Mouse (Mus musculus) cortical plate, adult 2 months (tissue): ENCODE measurements around the gene Iglon5.

Experiments used
- CTCF ChIP-seq: fragments of 200-500 bp; IDR thresholded peaks from 2 replicates; pipeline ENCODE4 v1.5.1; 2011; ENCODE audit warnings: mild to moderate bottlenecking, control low read depth, low read length; ENCODE audit not compliant: insufficient read depth; ENCODE audit errors: extremely low read depth
- POLR2A ChIP-seq: fragments of 200-500 bp; IDR thresholded peaks from 2 replicates; pipeline ENCODE4 v1.6.1; 2011; ENCODE audit warnings: mild to moderate bottlenecking, low read length, control low read depth; ENCODE audit not compliant: insufficient read depth; ENCODE audit errors: extremely low read depth

DNA sequence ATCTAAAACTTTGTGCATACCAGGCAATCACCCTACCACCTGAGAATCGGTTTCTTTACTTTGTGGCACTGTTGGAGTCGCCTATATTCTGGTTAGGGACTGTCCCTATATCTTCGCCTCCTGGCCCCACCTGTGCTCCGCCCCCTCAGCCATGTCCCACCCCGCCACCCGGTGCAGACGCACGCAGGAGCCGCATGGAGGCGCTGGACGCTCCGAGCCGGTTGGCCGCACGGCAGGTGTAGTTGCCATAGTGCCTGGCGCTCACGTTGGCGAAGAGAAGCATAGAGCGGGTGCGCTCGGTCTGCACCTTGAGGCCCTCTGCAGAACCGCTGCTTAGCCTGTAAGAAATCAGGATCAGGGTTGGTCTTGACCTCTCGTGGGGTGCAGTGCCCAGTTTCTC, 14.2 kb downstream of the Iglon5 start:
- TF ChIP-seq POLR2A: no peak
- no peak for TF ChIP-seq CTCF
